9 mouse cellular contexts compared by ENCODE assay signal in the genomic region with DNA sequence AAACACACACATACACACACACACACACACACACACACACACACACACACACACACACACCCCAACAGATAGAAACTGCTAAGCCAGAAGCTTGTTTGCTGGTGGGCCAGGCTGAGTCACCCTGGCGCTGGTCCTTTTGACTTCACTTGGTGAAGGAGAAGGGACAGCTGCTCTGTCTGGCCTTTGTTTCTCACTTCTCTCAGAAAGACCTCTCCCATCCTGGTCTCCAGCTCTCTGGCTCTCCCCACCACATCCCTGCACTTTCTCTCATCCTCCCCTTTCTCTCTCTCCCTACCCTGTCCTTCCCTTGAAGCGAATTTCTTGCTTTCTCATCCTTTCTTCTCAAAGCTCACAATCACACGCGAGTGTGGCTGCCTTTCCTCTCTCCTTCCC.
DNase-seq lines count a peak whose midpoint lies in the region; ATAC-seq lines count a peak whose summit lies in the region.
"Had no signal": no experiment of that assay in that cellular context is flagged by ENCODE, and none has a peak within 500 bp of the region (broad histone marks: within the 10 kb centered on the region; RNA-seq: fewer than 3 reads in every experiment).

No protein-coding gene starts in this region.

- no peak overlapping the region for H3K4me2 ChIP-seq in embryonic facial prominence, embryonic 15.5 days (replicated peaks)
- H3K4me2 ChIP-seq: liver, embryonic 15.5 days had no signal

- ATAC-seq in embryonic facial prominence, embryonic 15.5 days (ENCODE audit: insufficient number of reproducible peaks, low FRiP score, low TSS enrichment, low read depth) = no peak

- H3K36me3 ChIP-seq in embryonic facial prominence, embryonic 15.5 days = no peaks in the 10 kb centered on the region
- no peaks in the 10 kb centered on the region for H3K36me3 ChIP-seq in hindbrain, embryonic 10.5 days
- H3K36me3 ChIP-seq: liver, embryonic 15.5 days had no signal

- no peak overlapping the region for H3K4me3 ChIP-seq in embryonic facial prominence, embryonic 15.5 days (replicated peaks)
- no peak overlapping the region for H3K4me3 ChIP-seq in hindbrain, embryonic 10.5 days
- H3K4me3 ChIP-seq: liver, embryonic 15.5 days had no signal

- WGBS in embryonic facial prominence, embryonic 15.5 days = 25% methylated on average over 4 of the region's 4 CpGs
- 39% methylated on average over 4 of the region's 4 CpGs for WGBS in hindbrain, embryonic 10.5 days

- no peaks in the 10 kb centered on the region for H3K9me3 ChIP-seq in embryonic facial prominence, embryonic 15.5 days (replicated peaks)
- H3K9me3 ChIP-seq in hindbrain, embryonic 10.5 days = no peaks in the 10 kb centered on the region
- H3K9me3 ChIP-seq: liver, embryonic 15.5 days had no signal

- DNase-seq in kidney, postnatal 10 days = peak; percentile 66
- no peak for DNase-seq in kidney, adult 8-10 months
- no peak for DNase-seq in hindbrain, embryonic 10.5 days (ENCODE audit: low spot score)
- DNase-seq in naive thymus-derived CD4-positive, alpha-beta T cell, adult 2 months (ENCODE audit: low read depth) = peak; percentile 26
- DNase-seq in spleen, postnatal 4 days (ENCODE audit: low spot score in 2 of 2) = no peak
- no peak for DNase-seq in layer of hippocampus, adult 9-10 months (ENCODE audit: low spot score)
- no peak for DNase-seq in B cell, adult 2 months

- peak overlapping the region; percentile 65; the same call in 1 of the 2 replicates for H3K27ac ChIP-seq in embryonic facial prominence, embryonic 15.5 days (replicated peaks)
- peak overlapping the region; percentile 87 for H3K27ac ChIP-seq in hindbrain, embryonic 10.5 days
- H3K27ac ChIP-seq: liver, embryonic 15.5 days had no signal

- peaks cover 90% of the 10 kb centered on the region for H3K4me1 ChIP-seq in embryonic facial prominence, embryonic 15.5 days
- H3K4me1 ChIP-seq in hindbrain, embryonic 10.5 days (replicated peaks) = peaks cover 96% of the 10 kb centered on the region

- H3K9ac ChIP-seq in embryonic facial prominence, embryonic 15.5 days = no peak overlapping the region
- H3K9ac ChIP-seq: liver, embryonic 15.5 days had no signal

- no peaks in the 10 kb centered on the region for H3K27me3 ChIP-seq in embryonic facial prominence, embryonic 15.5 days
- peaks cover 52% of the 10 kb centered on the region for H3K27me3 ChIP-seq in hindbrain, embryonic 10.5 days (ENCODE audit: insufficient read depth, poor library complexity, severe bottlenecking)

Comparison
In these comparisons a context has a peak if more than half of its experiments do, and no peak if none do; other contexts are left out.
1. DNase-seq: peak in kidney, postnatal 10 days (single experiment) and naive thymus-derived CD4-positive, alpha-beta T cell, adult 2 months (single experiment); none in kidney, adult 8-10 months (0 of 2), hindbrain, embryonic 10.5 days (single experiment), spleen, postnatal 4 days (0 of 2), layer of hippocampus, adult 9-10 months (single experiment) and B cell, adult 2 months (0 of 2).